ENCODE assay signal across 1 mouse cellular context in the genomic region with DNA sequence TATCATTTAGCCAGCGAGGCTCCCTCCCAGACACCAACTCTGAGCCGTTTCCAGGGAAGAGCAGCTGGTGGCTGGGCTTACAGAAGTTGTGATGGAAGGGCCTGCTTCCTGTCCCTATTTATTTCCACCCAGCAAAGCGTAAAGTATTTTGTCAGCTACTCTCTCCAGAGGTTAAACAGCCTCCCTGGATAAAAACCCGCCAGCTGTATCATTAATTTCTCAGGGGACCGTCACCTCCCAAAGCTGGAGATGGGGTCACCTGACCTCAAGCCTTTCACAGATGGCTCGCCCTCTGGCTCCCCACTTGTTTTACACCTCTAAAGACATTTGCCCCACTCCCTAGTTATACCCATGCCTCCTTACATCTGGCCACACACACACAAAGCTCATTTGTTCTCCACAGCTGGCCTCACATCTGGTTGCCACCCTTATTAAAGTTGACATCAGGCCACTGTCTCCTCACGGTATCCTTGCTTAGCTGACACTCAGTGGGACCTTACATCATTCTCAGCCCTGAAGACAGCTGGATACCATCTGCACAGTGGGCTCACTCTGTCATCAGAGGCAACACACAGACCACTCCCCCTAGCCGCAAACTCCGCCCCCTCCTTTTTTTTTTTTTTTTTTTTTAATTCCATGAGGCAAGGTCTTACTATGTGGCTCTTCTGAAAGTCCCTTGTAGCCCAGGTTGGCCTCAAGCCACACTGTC.
TF ChIP-seq lines count a peak whose summit lies in the region.

No protein-coding gene starts in this region.

TF ChIP-seq in ES-E14, 5 proteins besides CTCF, POLR2A, EP300 and RAD21:
- no peak for TF ChIP-seq MAFK (IDR thresholded peaks at IDR 0.05; ENCODE audit: insufficient read depth, low read depth, low read length)
- no peak for TF ChIP-seq CHD2 (IDR thresholded peaks at IDR 0.05; ENCODE audit: low read depth, low read length)
- TF ChIP-seq ZC3H11A (IDR thresholded peaks at IDR 0.05; ENCODE audit: borderline replicate concordance, low read depth, low read length): no peak
- no peak for TF ChIP-seq HCFC1 (IDR thresholded peaks at IDR 0.05; ENCODE audit: borderline replicate concordance, insufficient read depth, low read length)
- peak; percentile 93 for TF ChIP-seq ZNF384 (IDR thresholded peaks at IDR 0.05; ENCODE audit: low read depth, low read length)
